Mouse (Mus musculus): ENCODE data around the gene Mcts1.

Mcts1 gene

GRCm38 (mm10) chrX:38656206-38656883 is 56.0 kb downstream of the Mcts1 start:
- DNase-seq (ENCODE audit: low read depth): no peak

Measured in naive thymus-derived CD4-positive, alpha-beta T cell, adult 2 months (primary cell).